Mouse (Mus musculus) midbrain, embryonic 12.5 days (tissue): ENCODE data around the gene Rcn3. TPM values are rescaled to one million over a fixed set of nuclear protein-coding genes. Genes with fewer than 3 reads are reported as not detected.

Experiments
- ATAC-seq: fragments of 200-750 bp; cut with Nextera tagmentation; 2 replicates; pipeline ENCODE4 v1.8.0; 2017; ENCODE audit warnings: low read depth, moderate TSS enrichment, moderate library complexity; ENCODE audit not compliant: low FRiP score
- H3K27ac ChIP-seq: fragments of 300-500 bp; sonication (generic); replicated peaks from 2 replicates; pipeline ENCODE4 v1.5.1; 2016; ENCODE audit warnings: mild to moderate bottlenecking
- H3K27me3 ChIP-seq: fragments of 300-500 bp; sonication (generic); 2 replicates; pipeline ENCODE4 v1.6.1; 2016; ENCODE audit warnings: mild to moderate bottlenecking
- H3K36me3 ChIP-seq: fragments of 300-500 bp; sonication (generic); 2 replicates; pipeline ENCODE4 v1.6.1; 2016
- H3K4me1 ChIP-seq: fragments of 300-500 bp; sonication (generic); 2 replicates; pipeline ENCODE4 v1.6.1; 2016
- H3K4me2 ChIP-seq: fragments of 300-500 bp; sonication (generic); replicated peaks from 2 replicates; pipeline ENCODE4 v1.6.1; 2016; ENCODE audit warnings: mild to moderate bottlenecking, moderate library complexity
- H3K4me3 ChIP-seq: fragments of 300-500 bp; sonication (generic); 2 replicates; pipeline ENCODE4 v1.5.1; 2016; ENCODE audit warnings: mild to moderate bottlenecking
- H3K9ac ChIP-seq: fragments of 300-500 bp; sonication (generic); replicated peaks from 2 replicates; pipeline ENCODE4 v1.6.1; 2016; ENCODE audit warnings: mild to moderate bottlenecking, moderate library complexity
- H3K9me3 ChIP-seq: fragments of 300-500 bp; sonication (generic); 2 replicates; pipeline ENCODE4 v1.6.1; 2016; ENCODE audit warnings: mild to moderate bottlenecking
- WGBS: fragments of 180-500 bp; shearing (Covaris S2); methylation state at CpG from one replicate; pipeline ENCODE4 v1.1.7; 2016; 5-methylcytosine and 5-hydroxymethylcytosine counted together
- microRNA counts: library from miRNA; unstranded; fragments of <30 nt; microRNA quantifications from one replicate; lab custom pipeline; 2017
- microRNA-seq: library from miRNA; unstranded; fragments of <30 nt; microRNA quantifications from one replicate; pipeline ENCODE4, GENCODE M21; 2017
- polyA plus RNA-seq: library from polyadenylated mRNA; unstranded; fragments of >200 nt; fragmentation: Nextera tagmentation; extraction: Ambion mirVana; gene quantifications from 2 replicates; pipeline ENCODE4 v1.2.1, GENCODE M21; 2016

Gene Rcn3
- polyA plus RNA-seq, 1 experiment from 2014 or later: 151 TPM

GRCm38 (mm10) chr7:45033722-45034359 lies 58.2 kb downstream of the Rcn3 start:
- ATAC-seq: no peak
- no peaks in the 10 kb centered on the region for H3K9me3 ChIP-seq
- 97% methylated on average over 19 of the region's 19 CpGs for WGBS

More at GRCm38 (mm10) chr7:45033722-45034359, 58.2 kb downstream of the Rcn3 start:
- Histone ChIP-seq H3K27me3 (no peaks in the 10 kb centered on the region), H3K9ac (no peak overlapping the region), H3K4me2 (no peak overlapping the region), H3K27ac (no peak overlapping the region), H3K4me3 (no peak overlapping the region), H3K4me1 (no peaks in the 10 kb centered on the region), H3K36me3 (peaks cover 97% of the 10 kb centered on the region)

MicroRNAs within 50 kb of the gene (microRNA counts, 519-probe panel; counts per million panel counts)
- microRNA mmu-miR-150 (lab: Ali Mortazavi, UCI): 3,277 counts per million, percentile 13 among the panel's probes with 10 or more counts

Small RNA genes within 50 kb of the gene (microRNA-seq; reads per million reads assigned to microRNA genes)
- gene Mir150 (19.7 reads per million, percentile 32 among the genes with 10 or more reads in this experiment), gene Mir5121 (14.9 reads per million, percentile 31 among the genes with 10 or more reads in this experiment)

Other genes with a start within 250 kb of the Rcn3 start
- 92.0 and 99.2 TPM in 2 replicates for gene Akt1s1, start 243.2 kb downstream of the Rcn3 start, polyA plus RNA-seq
- gene Tbc1d17, start 243.1 kb downstream of the Rcn3 start, polyA plus RNA-seq: 97.5 and 101 TPM in 2 replicates
- gene Pnkp, start 235.1 kb downstream of the Rcn3 start, polyA plus RNA-seq: 36.4 and 44.0 TPM in 2 replicates
- 605 and 652 TPM in 2 replicates for gene Ptov1, start 222.4 kb downstream of the Rcn3 start, polyA plus RNA-seq
- 177 and 180 TPM in 2 replicates for gene Med25, start 199.5 kb downstream of the Rcn3 start, polyA plus RNA-seq
- gene Fuz, start 196.1 kb downstream of the Rcn3 start, polyA plus RNA-seq: 25.8 and 29.7 TPM in 2 replicates
- 91.0 and 92.9 TPM in 2 replicates for gene Ap2a1, start 162.7 kb downstream of the Rcn3 start, polyA plus RNA-seq
- 0.20 TPM in 1 of 2 replicates, not detected in the other for gene Tsks, start 149.0 kb downstream of the Rcn3 start, polyA plus RNA-seq
- 40.6 and 43.7 TPM in 2 replicates for gene Cpt1c, start 117.4 kb downstream of the Rcn3 start, polyA plus RNA-seq
- 643 and 658 TPM in 2 replicates for gene Prmt1, start 105.7 kb downstream of the Rcn3 start, polyA plus RNA-seq
- gene Irf3, start 94.6 kb downstream of the Rcn3 start, polyA plus RNA-seq: 66.7 and 70.6 TPM in 2 replicates
- 50.5 and 54.7 TPM in 2 replicates for gene Bcl2l12, start 93.5 kb downstream of the Rcn3 start, polyA plus RNA-seq
- 48.1 and 52.4 TPM in 2 replicates for gene Scaf1, start 75.9 kb downstream of the Rcn3 start, polyA plus RNA-seq
- gene Rras, start 74.3 kb downstream of the Rcn3 start, polyA plus RNA-seq: 15.6 and 17.3 TPM in 2 replicates
- gene Prr12, start 39.3 kb downstream of the Rcn3 start, polyA plus RNA-seq: 13.7 and 14.1 TPM in 2 replicates
- gene Nosip, start 29.8 kb downstream of the Rcn3 start, polyA plus RNA-seq: 53.6 and 54.6 TPM in 2 replicates
- gene Prrg2, start 29.5 kb downstream of the Rcn3 start, polyA plus RNA-seq: 15.9 and 17.8 TPM in 2 replicates
- gene Fcgrt, start 11.6 kb upstream of the Rcn3 start, polyA plus RNA-seq: 17.3 and 25.9 TPM in 2 replicates
- gene Rps11, start 32.2 kb upstream of the Rcn3 start, polyA plus RNA-seq: 1,160 and 1,195 TPM in 2 replicates
- 1,022 and 1,026 TPM in 2 replicates for gene Rpl13a, start 36.5 kb upstream of the Rcn3 start, polyA plus RNA-seq
- gene Gm45713, start 44.0 kb upstream of the Rcn3 start, polyA plus RNA-seq: 0.25 and 0.45 TPM in 2 replicates
- 0.64 and 1.2 TPM in 2 replicates for gene Flt3l, start 44.2 kb upstream of the Rcn3 start, polyA plus RNA-seq
- gene Pih1d1, start 62.1 kb upstream of the Rcn3 start, polyA plus RNA-seq: 92.3 and 103 TPM in 2 replicates
- 38.0 and 39.4 TPM in 2 replicates for gene Aldh16a1, start 62.4 kb upstream of the Rcn3 start, polyA plus RNA-seq
- 0.61 and 1.0 TPM in 2 replicates for gene Slc17a7, start 71.7 kb upstream of the Rcn3 start, polyA plus RNA-seq
- gene Gfy, start 87.3 kb upstream of the Rcn3 start, polyA plus RNA-seq: not detected in 2 replicates
- gene Pth2, start 88.8 kb upstream of the Rcn3 start, polyA plus RNA-seq: 1.3 and 2.4 TPM in 2 replicates
- gene Ccdc155, start 112.7 kb upstream of the Rcn3 start, polyA plus RNA-seq: 0.63 and 0.75 TPM in 2 replicates
- gene Dkkl1, start 119.9 kb upstream of the Rcn3 start, polyA plus RNA-seq: 1.0 and 1.4 TPM in 2 replicates
- gene Tead2, start 123.5 kb upstream of the Rcn3 start, polyA plus RNA-seq: 237 and 248 TPM in 2 replicates
- gene Cd37, start 146.9 kb upstream of the Rcn3 start, polyA plus RNA-seq: 1.3 and 1.7 TPM in 2 replicates
- 0.14 TPM in 1 of 2 replicates, not detected in the other for gene Slc6a16, start 148.9 kb upstream of the Rcn3 start, polyA plus RNA-seq
- gene Slc6a21, start 185.3 kb upstream of the Rcn3 start, polyA plus RNA-seq: not detected in 2 replicates
- gene Trpm4, start 241.6 kb upstream of the Rcn3 start, polyA plus RNA-seq: 7.9 and 8.2 TPM in 2 replicates
- 0.24 TPM in 1 of 2 replicates, not detected in the other for gene Hrc, start 243.1 kb upstream of the Rcn3 start, polyA plus RNA-seq